Mouse (Mus musculus) neutrophil, adult 5-6 weeks (primary cell): Measurements from ENCODE around the gene Diras2. TPM values are rescaled to one million over a fixed set of nuclear protein-coding genes. Genes with fewer than 3 reads are reported as not detected.
A peak's percentile ranks its signal among the peaks of the same experiment; 100 is the strongest.

Source experiments
- ATAC-seq: fragments of 151-379, 151-347 bp; 2 replicates; pipeline ENCODE4 v1.8.0; 2017; ENCODE audit warnings: mild to moderate bottlenecking, moderate TSS enrichment; ENCODE audit not compliant: insufficient number of reproducible peaks, poor library complexity, low FRiP score, severe bottlenecking; ENCODE audit errors: extremely low read depth
- total RNA-seq: library from RNA; stranded (forward); fragments of 200-1000 nt; gene quantifications from 2 replicates; pipeline ENCODE4 v1.2.3, GENCODE M21; 2017

The Diras2 gene
- total RNA-seq = 4.3 and 4.9 TPM in 2 replicates

DNA sequence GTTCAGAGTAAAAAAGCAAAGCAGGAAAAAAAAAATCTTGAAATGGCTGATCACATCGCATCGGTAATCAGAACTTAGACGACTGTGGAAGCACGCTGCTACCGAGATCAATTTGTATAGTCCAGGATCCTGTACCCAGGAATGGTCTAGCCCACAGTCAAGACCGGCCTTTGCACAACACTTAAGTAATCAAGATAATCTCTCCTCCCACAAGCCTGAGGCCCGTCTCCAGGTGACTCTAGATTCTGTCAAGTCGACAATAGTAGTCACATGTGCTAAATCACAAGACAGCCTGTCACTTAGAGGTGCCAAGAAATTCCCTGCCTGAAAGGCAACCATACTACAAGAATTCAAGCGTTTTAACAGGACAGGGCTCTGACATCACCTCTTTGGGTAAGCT, at the start of gene Diras2:
Diras2 (minus strand) TSS at position 159 of the 400 bp plus-strand sequence.
- no peak for ATAC-seq

DNA sequence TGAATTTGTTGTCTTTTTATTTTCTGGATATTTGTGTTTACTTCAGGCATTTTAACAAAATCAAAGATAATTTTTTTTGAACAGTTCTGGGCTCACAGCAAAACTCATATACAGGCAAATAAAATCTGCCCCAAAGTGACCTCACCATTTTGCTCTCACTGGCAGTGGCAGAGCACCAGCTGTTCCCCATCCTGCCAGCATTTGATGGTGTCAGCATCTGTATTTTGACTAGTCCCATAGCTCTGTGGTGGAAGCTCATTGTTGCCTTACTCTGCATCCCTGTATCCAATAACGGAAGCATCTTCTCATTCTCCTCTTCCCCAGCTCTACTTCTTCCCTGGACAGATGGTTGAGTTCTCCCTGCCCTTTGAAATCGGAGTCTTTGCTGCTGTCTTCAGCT, 47.7 kb upstream of the Diras2 start:
- no peak for ATAC-seq

DNA sequence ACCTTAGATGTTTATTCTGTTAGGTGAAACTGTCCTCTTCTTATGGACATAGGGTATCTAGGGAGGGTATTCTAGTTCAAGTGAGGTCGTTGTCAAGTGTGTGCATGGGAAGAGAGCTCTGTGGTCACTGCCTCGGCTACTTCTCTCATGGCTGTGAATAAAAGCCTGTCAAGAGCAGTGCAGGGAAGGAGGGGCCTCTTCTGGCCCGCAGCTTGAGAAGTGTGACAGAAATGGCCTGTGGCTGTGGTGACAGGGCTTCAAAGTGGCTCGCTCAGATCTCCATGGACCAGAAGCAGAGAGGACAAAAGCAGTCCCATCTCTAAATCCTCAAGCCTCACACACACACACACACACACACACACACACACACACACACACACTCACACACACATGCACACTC, 46.9 kb upstream of the Diras2 start:
- ATAC-seq = no peak

DNA sequence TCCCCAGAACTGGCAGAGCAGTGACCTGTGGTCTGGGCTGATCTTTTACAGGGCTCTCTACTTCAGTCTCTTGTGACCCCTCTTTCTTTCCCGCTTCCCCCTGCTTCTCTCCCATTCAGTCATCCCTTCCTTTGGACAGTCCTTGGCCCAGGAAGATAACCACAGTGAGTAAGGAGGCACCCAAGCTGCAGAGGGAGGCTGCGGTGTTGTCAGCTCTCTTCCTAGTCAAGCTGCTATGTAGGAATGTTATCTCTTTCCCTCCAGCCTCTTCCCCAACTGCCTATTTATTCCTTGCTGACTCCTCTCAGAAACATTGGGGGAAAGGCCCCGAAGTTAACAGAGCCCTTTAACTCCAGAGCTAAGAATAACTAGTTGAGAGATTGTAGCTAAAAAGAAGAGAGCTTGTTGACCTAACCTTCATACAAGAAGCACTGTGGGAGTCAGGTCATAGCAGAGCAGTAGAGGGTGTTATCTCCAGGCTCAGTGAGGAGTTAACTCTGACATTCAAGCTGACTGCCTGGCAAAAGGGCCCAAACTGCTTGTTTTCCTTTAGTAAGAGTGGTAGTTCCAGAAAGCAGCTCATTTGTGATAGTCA, 46.3 kb upstream of the Diras2 start:
- ATAC-seq = no peak

DNA sequence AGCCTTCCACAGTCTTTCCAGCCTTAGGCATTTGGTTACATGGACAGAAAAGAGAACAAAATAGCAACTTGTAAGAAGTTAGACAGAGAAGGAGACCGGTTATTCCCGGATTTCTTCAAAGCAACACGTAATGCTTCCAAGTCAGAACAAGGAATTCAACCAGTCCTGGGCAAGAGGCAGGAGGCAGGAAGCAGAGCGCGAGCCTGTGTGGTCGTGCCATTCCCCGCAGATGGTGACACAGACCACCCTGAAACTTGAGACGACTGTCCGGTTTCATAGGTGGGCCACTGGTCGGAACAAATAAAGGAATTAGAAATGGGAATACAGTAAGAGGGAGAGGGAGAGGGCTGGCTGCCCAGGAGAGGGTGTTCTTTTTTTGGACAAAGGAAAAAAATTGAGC, 45.8 kb upstream of the Diras2 start:
- no peak for ATAC-seq

DNA sequence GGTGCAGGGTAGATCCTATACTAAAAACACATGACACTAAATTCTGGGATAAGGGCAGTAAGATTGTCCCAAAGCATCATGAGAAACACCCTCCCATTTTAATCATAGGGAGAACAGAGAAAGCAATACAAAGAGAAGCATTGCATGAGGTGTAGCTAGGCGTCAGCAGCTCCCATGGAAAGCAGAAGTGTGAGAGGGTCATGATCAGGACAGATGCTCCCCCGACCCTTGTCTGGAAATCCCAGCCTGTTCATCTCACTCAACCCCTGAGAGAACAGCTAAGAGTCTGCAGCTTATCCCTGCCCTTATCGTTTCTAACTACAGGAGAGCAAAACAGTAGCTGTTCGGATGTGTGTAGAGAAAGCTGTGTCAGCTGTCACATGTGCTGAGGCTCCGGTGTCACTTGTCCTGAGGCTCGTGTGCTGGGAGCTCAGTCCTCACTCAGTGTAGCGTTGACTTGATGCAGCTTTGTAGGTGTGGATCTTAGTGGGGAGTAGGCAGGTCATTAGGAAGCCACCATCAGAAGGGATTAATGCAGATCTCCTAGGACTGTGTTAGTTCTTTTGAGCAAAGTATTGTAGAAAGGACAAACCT, 45.0 kb upstream of the Diras2 start:
- ATAC-seq = no peak

DNA sequence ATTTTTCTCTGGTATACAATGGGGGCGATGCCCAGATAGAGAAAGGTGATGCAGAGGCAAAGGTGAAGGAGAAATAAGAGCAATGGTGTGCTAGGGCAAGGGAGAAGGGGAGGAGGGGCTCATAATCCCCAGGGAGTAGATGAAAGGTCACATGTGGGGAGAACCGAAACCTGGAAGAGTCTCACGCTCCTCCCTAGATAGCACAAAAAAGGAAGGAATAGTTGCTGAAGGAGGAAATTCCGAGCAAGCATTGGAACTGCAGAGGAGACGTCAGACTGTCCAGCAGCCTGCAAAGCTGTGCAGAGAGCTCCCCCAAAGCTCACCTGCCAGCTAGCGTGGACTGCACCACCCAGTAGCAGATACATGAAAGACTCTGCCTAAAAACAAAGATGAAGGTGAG, 44.4 kb upstream of the Diras2 start:
- ATAC-seq = no peak

DNA sequence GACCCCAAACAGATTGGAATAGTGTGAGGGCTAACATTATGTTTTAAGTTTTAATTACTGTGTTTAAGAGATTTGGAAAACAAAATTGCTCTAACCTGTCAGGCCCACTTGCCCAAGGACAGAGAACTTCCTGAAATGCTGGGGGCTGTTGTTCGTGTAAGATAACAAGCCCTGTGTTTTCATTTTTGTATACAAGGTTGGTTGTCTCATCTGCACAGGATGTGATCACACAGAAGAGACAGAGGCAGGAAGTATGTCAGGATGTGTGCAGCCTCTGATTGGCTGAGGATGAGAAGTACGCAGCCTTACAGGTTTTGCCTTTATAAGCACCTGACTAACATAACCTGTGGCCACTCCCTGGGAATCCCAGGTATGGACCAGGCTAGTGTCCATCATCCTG, 43.2 kb upstream of the Diras2 start:
- peak; percentile 8; the same call in 1 of the 2 replicates for ATAC-seq

DNA sequence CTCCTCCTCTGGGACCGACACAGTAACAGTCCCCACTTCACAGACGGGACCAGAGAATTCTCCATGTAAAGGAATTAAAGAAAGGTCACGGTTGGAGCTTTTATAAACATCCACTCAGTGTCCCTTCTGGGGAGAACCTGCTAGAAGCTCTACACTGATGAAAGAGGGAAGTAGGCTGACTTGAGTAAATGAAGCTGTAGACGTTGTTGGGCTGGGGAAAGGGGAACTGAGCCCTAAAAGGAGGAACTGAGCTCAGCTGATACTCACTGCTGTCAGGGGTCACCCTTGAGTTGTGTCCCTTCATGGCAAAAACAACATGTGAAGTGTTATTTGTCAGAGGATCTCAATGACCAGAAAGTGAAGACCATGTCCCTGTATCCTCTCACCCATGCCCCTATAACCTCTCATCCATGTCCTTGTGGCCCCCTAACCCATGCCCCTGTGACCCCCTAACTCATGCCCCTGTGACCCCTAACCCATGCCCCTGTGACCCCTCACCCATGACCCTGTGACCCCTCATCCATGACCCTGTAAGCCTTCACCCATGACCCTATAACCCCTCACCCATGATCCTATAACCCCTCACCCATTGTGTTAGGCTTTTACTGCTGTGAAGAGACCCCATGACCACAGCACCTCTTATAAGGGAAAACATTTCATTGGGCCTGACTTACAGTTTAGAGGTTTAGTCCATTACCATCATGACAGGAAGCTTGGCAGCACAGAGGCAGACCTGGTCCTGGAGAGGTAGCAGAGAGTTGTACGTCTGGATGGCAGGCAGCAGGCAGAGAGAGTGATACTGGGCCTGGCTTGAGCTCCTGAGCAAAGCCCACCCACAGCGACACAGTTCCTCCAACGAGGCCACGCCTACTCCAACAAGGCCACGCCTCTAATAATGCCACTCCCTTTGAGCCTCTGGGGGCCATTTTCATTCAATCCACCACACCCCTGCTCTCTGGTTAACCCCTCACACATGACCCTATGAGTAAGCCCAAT, 41.7 kb upstream of the Diras2 start:
- peak; percentile 84 for ATAC-seq

DNA sequence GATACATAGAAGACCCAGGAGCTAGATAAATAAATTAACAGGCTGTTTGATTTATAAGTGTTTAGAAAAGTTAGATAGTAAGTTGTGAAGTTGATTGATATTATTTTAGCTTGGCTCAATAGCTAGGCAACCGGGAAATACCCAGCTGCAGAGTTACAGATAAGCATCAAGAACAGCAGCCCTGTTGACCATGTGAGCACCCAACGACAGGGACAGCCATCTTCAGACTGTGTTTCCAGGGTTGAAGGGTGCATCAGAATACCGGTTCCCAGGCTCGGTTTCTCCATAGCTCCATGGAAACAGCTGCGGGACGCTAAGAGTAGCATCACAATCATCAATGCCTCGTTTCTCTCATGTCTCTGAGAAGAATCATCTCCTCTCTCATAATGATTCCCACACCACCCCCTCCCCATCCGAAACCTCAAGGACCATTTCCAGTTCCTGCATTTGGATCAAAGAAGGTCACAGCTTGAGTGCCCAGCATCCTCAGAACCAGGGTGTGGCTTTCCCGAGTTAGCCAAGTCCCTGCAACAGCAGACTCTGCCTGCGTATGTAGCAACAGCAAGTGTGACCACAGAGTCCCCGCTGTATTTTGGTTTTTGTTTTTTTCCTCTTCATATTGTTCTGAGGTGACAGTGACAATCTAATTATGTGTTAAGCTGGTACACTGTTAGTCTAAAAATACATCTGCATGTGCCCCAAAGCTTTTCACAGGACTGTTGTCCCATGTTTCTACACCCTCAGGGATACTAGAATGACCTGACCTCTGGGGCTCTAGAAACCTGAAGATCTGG, 40.7 kb upstream of the Diras2 start:
- ATAC-seq = peak; percentile 55

DNA sequence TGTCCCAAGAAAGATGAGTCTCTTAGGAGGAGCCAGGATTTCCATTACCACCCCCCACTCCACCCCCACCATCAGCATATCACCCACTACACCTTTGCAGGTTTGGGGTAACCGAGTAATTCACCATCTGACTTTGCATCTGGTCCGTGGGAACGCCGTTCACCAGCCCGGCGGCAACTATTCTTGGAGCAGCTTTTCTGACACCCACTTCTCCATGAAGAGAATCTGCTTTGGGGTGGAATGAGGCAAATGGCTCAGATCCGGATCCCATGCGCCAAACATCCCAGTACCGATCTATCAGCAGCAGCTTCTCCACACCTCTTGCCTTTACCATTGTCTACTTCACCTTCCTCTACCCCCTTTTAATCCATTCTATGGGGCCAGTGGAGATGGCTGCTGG, 39.2 kb upstream of the Diras2 start:
- no peak for ATAC-seq

DNA sequence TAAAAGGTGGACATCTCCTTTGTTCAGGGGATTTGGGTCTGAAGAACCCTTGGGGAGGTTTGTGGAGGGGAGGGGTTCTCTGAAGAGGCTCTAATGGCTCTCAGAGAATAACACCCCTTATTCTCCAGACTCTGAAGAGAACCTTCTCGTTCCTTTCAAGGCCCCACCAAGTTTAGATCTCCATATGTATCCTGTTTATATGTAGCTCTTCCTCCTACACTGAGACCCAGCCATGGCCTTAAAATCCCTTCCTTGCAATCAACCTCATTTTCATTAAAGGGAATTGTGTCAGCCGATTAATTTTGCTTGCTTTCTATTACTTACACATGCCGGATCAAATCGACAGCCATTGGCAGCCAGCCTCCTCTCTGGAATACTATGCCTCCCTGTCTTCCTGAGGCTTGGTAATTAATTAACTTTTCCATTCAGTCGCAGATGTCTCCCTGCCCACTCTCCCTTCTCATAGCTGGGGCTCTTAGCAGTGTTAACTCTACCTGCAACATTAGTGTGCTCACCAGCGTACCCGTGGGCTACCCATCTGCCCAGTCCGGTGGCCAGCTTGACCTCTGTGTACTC, 38.2 kb upstream of the Diras2 start:
- no peak for ATAC-seq

DNA sequence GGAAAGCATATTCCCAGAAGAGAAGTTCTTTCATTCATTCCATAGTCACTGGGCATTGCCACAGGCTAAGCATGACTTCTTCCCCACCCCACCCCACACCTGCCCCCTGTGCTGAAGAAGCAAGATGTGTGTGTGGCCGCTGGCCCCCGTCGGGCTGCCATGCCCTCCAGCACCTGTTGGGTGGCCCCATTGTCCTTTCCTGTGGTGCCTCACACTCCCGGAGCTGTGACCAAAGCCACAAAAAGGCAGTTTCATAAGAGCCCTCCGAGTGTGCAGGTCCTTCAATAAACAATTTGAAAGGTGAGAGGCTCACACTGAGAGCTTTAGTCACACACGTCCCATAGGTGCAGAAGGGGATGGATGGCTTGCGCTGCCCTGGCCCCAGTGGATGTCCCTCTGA, 35.7 kb upstream of the Diras2 start:
- ATAC-seq = no peak

DNA sequence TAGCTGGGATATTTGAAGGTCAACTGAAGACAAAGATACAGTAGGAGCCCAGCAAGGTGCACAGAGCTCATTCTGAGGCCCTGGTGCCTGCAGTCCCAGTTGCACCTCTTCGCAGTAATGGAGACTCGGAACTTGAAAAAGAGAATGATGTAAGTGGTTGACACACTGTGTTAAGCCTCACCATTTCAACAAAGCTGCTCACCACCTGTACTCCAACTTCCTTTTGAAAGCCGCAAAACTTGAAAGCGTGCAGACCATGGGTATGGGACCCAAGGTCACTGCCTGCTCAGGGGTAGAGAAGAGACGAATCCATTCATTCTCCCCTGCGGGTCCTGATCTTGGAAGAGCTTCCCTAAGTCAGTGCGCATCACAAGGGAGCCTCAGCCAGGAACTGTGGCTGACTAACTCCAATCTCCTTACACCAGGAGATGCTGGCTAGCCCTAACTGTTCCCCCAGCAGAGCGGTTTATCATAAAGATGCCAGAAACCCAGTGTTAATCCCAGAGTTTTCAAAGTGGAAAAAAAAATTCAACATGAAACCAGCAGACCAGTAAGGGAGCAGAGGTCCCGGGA, 35.2 kb upstream of the Diras2 start:
- peak; percentile 27; the same call in 1 of the 2 replicates for ATAC-seq

DNA sequence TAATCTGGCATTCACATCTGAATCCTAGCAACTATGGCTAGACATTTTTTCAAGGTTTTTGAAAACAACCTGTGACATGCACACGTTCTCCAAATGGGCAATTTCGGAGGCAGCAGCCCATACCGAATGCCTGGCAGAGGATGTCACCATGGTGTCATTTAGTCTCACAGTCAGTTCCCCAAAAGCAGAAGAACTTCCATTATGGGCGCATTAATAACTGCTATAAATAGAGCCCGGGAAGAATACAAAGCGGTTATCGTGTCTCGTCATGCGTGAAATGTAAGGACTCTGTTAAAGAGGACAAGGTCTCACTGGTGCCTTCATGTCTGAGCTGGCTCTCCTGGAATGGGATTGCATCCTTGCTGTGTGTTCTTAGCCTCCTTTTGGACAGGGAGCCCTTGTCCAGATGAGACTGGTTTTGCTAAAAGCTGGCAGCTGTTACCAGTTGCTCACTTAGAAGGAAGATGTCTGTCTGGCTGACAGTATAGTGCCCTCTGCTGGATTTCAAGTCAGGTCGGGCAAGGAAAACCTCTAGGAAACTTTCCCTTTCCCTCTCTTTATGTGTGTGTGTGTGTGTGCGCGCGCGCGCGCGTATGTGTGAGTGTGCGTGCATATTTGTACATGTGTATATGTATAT, 34.1 kb upstream of the Diras2 start:
- peak; percentile 6; the same call in 1 of the 2 replicates for ATAC-seq

DNA sequence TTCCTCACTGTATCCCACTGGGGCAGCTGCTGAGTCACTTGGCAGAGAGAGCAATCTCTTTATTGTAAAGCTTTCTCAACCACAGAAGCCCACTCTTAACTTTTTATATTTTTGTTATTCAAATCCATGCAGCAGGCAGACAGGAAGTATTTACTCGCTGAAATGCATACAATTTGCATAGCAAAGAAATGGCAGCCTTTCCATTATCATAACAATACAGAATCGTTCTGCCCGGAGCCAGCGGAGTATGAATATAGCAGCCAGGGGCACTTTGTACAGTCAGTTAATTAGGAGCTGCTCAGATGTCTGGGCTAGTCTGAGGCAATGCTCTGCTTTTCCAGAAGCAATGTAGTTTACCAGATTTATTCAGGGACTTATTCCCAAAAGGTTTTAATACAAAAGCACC, 31.1 kb upstream of the Diras2 start:
- ATAC-seq = peak; percentile 39; the same call in 1 of the 2 replicates

DNA sequence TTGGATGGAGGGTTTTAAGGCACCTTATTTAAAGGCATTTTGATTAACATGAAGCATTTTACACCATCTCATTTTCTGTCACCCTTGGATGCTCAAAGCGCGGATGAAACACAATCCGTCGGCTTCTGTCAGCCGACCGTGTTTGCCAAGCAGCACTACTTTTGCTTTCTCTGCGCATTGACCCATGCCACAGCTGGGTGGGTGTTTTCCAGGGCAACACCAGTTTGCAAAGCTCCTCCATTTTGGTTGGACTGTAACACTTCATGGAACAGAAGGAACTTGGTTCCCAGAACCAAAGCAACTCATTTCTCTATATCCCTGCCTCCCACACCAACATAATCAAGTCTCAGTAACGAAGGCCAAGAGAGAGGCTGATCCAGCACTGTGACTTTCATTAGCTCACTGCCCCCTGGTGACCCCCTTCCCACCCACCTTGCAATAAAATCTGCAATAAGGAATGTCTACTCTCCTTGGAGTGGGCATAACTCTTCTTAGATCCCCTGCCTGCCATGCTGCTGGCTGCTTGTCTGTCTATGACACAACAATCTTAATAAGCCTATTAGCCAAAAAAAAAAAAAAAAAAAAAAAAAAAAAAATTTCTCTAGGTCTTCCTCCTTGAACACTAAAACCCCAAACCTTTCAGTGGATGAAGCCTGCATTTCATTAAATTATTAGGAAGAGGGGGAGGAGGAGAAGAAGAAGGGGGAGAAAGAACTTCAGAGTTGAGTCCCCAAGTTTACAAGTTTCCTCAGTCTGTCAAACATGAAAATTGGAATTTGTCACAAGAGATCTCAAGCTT, 30.5 kb upstream of the Diras2 start:
- no peak for ATAC-seq
